Mouse (Mus musculus) small intestine, adult 2 months (tissue): ENCODE results near the gene Decr2. TPM values are rescaled to one million over a fixed set of nuclear protein-coding genes. Genes with fewer than 3 reads are reported as not detected.

Source experiments
- H3K27ac ChIP-seq: fragments of 200-500 bp; 2 replicates; pipeline ENCODE4 v1.5.1; 2012; ENCODE audit warnings: low read depth, low read length, control low read depth, inconsistent platforms; ENCODE audit not compliant: insufficient read depth
- H3K27me3 ChIP-seq: fragments of 200-500 bp; 2 replicates; pipeline ENCODE4 v1.6.1; 2012; ENCODE audit warnings: mild to moderate bottlenecking, moderate library complexity, low read length, inconsistent platforms; ENCODE audit not compliant: control insufficient read depth, insufficient read depth
- H3K36me3 ChIP-seq: fragments of 200-500 bp; 2 replicates; pipeline ENCODE4 v1.6.1; 2012; ENCODE audit warnings: mild to moderate bottlenecking, low read length, control low read depth, inconsistent platforms; ENCODE audit not compliant: control insufficient read depth, insufficient read depth
- H3K4me1 ChIP-seq: fragments of 200-500 bp; 2 replicates; pipeline ENCODE4 v1.6.1; 2012; ENCODE audit warnings: low read length, inconsistent platforms, mixed read lengths; ENCODE audit not compliant: control insufficient read depth, insufficient read depth, insufficient read length
- H3K4me3 ChIP-seq: fragments of 200-500 bp; 2 replicates; pipeline ENCODE4 v1.5.1; 2012; ENCODE audit warnings: low read depth, mild to moderate bottlenecking, control low read depth, inconsistent platforms, low read length, moderate library complexity
- CTCF ChIP-seq: fragments of 200-500 bp; IDR thresholded peaks from 2 replicates; pipeline ENCODE4 v1.5.1; 2012; ENCODE audit warnings: low read depth, mild to moderate bottlenecking, control low read depth, inconsistent platforms, low read length, moderate library complexity, mixed read lengths; ENCODE audit not compliant: insufficient replicate concordance, insufficient read length; ENCODE audit errors: extremely low read depth
- POLR2A ChIP-seq: fragments of 200-500 bp; IDR thresholded peaks from 2 replicates; pipeline ENCODE4 v1.6.1; 2012; ENCODE audit warnings: low read depth, mild to moderate bottlenecking, control low read depth, inconsistent platforms, low read length, moderate library complexity
- WGBS: fragments of 180-500 bp; shearing (Covaris S2); methylation state at CpG from one replicate; pipeline ENCODE4 v1.1.7; 2018; 5-methylcytosine and 5-hydroxymethylcytosine counted together
- polyA plus RNA-seq: library from polyadenylated mRNA; depleted of rRNA; stranded (reverse); fragments of >200 nt; gene quantifications from 2 replicates; pipeline ENCODE4 v1.2.3, GENCODE M21; 2012

Gene Decr2
- polyA plus RNA-seq, 1 experiment: 14.5 TPM

DNA sequence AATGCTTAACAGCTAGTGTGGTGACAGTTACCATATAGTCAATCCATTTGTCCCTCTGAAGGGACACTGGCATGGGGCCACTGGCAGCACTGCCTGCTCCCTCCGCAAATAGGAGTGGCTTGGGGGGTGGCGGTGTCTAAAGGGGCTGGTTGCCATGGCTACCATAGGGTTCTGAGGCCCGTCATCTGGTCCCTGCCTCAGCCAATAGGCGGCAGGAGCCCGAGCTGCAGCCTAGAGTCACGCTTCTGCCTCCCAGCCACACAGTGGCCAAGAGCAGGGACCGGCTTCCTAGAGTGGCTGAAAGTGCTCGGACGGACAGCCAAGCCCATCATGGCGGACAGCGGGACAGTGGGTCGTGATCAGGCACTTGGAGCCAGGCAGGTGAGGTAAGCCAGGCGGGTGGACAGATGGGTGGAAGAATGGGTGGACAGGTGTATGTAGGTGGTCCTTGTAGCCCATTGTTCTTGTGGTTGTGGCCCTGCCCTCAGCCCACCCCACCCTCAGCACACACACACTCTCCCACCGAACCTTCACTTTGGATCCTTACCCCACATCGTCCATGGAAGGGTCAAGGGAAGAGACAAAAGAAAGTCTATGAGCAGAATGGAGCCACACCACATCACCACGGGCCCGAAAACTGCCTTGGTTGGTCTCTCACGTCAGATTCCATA lies 41.1 kb upstream of the Decr2 start:
- peaks cover 2% of the 10 kb centered on the region; the same call in 1 of the 2 replicates for H3K4me1 ChIP-seq
- no peak for TF ChIP-seq POLR2A
- no peak for TF ChIP-seq CTCF
- 92% methylated on average over 18 of the region's 18 CpGs for WGBS
- no peak overlapping the region for H3K4me3 ChIP-seq
- peaks cover 25% of the 10 kb centered on the region for H3K36me3 ChIP-seq
- no peak overlapping the region for H3K27ac ChIP-seq
- H3K27me3 ChIP-seq: no peaks in the 10 kb centered on the region

DNA sequence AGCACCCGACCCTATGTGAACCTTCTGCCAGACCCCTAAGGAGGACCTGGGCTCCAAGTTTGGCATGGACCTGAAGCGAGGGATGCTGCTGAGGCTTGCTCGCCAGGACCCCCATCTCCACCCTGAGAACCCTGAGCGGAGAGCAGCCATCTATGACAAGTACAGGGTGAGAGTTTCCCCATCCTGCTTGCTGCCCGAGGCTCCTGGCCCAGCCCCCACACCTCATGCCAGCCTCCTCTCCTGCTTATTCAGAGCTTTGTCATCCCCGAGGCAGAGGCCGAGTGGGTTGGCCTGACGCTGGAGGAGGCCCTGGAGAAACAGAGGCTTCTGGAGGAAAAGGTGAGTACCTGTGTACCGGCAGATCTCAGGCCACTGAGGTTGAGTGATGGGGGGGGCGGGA lies 35.1 kb upstream of the Decr2 start:
- no peak overlapping the region for H3K4me3 ChIP-seq
- 92% methylated on average over 10 of the region's 10 CpGs for WGBS
- H3K36me3 ChIP-seq: peaks cover 36% of the 10 kb centered on the region
- no peak overlapping the region for H3K27ac ChIP-seq
- TF ChIP-seq POLR2A: no peak
- no peak for TF ChIP-seq CTCF
- peaks cover 9% of the 10 kb centered on the region for H3K4me1 ChIP-seq
- no peaks in the 10 kb centered on the region for H3K27me3 ChIP-seq

DNA sequence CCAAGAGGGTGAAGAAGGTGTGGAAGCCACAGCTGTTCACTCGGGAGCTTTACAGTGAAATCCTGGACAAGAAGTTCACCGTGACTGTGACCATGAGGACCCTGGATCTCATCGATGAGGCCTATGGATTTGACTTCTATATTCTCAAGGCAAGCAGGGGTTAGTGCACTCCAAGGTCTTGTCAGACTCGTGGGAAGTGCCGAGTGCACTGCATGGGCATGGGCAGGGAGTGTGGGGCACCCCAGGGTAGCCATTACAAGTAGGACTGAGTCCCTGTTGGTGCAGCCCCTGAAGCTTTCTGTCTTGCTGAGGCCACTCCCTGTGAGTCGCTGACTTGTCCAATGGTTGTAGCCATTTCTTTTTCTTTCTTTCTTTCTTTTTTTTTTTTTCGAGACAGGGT lies 34.4 kb upstream of the Decr2 start:
- Histone ChIP-seq H3K4me3 (peak overlapping the region; percentile 28), H3K27me3 (no peaks in the 10 kb centered on the region), H3K4me1 (peaks cover 12% of the 10 kb centered on the region), H3K36me3 (peaks cover 31% of the 10 kb centered on the region), H3K27ac (no peak overlapping the region)
- TF ChIP-seq POLR2A: no peak
- 61% methylated on average over 7 of the region's 7 CpGs for WGBS

DNA sequence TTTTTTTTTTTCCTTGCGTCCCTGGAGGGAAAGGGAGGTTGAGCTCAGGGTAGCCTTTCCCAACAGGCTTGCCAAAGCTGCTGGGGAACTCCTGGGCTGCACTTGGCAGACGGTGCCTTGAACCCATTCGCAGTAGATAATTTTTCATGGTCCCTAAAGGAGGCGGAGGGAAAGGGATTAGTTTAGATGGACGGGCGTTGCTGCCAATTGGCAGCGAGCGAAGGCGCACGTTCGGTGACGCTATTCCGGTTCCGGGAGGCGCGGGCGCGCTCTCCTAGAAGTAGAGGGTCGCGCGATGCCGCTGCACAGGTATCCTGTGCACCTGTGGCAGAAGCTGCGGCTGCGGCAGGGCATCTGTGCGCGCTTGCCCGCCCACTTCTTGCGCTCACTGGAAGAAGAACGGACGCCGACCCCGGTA lies 33.1 kb upstream of the Decr2 start, which contains the start of gene Mrpl28:
Mrpl28 (plus strand) TSS at position 234 of the 418 bp plus-strand sequence.
- no peaks in the 10 kb centered on the region for H3K27me3 ChIP-seq
- H3K27ac ChIP-seq: peak within 1 kb of the TSS; percentile 18
- peaks cover 25% of the 10 kb centered on the region for H3K36me3 ChIP-seq
- under 1% methylated on average over 32 of the region's 32 CpGs for WGBS
- TF ChIP-seq POLR2A (peak; percentile 65), CTCF (no peak)
- H3K4me3 ChIP-seq: peak within 1 kb of the TSS; percentile 89
- peaks cover 12% of the 10 kb centered on the region for H3K4me1 ChIP-seq

DNA sequence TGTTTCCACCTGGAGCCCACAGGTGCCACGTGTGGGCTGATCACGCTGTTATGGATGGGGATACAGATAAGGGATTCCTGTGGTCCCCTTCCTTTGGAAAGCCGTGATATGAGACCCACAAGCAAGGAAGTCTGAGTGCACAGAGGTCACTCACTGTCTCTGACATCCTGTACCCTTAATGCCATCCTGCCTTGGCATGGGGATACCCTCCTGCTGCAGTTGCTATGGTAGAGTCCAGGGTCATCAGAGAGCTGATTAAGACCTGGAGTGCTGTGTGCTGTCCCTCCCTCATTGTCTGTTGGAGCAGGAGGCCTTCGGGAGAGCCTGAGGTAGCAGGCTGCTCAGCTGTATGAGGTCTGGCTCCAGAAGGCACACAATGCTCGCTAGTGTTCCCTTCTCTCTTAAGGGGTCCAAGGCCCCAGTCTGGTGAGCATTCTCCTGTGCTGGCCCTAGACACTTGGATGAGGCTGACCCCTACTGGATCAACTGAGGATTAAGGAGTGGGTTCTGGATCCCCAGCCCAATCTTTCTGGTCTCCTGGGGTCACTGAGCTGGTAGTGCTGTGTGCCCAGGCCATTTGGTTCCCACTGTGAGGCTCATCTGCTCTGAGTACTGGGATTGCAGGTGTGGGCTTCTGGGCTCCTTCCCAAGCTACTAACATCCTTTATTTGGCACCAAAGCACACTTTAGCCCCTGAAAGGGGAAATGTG lies 32.4 kb upstream of the Decr2 start:
- WGBS: 65% methylated on average over 5 of the region's 5 CpGs
- peak; percentile 10; the same call in 1 of the 2 replicates for TF ChIP-seq CTCF
- no peak for TF ChIP-seq POLR2A
- Histone ChIP-seq H3K4me1 (peaks cover 12% of the 10 kb centered on the region), H3K4me3 (no peak overlapping the region), H3K27ac (no peak overlapping the region), H3K36me3 (peaks cover 28% of the 10 kb centered on the region), H3K27me3 (no peaks in the 10 kb centered on the region)

DNA sequence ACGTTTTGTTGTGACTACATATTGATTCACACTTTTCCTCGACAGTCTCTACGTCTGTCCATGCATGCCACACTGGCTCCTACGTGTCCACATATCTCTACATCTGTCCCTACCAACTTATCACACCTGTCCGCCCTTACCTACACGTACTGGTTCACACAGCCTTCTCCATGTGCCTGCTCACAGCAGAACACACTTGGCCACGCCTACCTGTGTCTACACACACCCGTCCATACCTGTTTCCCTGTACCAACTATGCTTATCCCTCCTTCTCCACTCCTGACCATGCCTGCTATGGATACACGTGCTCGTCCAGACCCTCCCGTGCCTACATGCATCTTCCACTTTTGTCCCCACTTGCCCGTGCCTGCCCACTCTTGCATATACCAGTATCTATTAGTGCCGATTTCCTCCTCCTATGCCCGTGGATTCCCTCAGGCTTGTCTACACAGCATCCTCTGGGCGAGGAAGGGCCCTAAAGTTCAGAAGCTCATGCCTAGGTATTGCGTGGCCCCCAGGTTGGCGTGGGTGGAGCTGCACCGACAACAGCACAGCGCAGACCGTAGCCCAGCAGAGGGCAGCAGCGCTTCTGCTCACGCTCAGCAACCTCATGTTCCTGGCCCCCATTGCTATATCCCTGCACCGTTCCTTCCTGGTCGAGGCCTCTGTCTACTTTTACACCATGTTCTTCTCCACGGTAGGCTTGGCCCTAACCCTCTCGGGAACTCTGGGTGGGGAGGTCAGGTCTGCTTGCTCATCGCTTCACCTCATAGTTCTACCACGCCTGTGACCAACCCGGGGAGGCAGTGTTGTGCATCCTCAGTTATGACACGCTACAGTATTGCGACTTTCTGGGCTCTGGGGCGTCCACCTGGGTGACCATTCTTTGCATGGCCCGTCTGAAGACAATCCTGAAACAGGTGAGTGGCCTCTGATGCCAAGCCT lies 29.9 kb upstream of the Decr2 start:
- H3K4me3 ChIP-seq: no peak overlapping the region
- 31% methylated on average over 33 of the region's 33 CpGs for WGBS
- no peak for TF ChIP-seq POLR2A
- TF ChIP-seq CTCF: peak; percentile 68
- H3K4me1 ChIP-seq: peaks cover 25% of the 10 kb centered on the region
- peaks cover 18% of the 10 kb centered on the region; the same call in 1 of the 2 replicates for H3K36me3 ChIP-seq
- H3K27me3 ChIP-seq: no peaks in the 10 kb centered on the region
- H3K27ac ChIP-seq: no peak overlapping the region
